Mouse (Mus musculus): ENCODE results near the gene Fscn2.

Gene Fscn2

DNA sequence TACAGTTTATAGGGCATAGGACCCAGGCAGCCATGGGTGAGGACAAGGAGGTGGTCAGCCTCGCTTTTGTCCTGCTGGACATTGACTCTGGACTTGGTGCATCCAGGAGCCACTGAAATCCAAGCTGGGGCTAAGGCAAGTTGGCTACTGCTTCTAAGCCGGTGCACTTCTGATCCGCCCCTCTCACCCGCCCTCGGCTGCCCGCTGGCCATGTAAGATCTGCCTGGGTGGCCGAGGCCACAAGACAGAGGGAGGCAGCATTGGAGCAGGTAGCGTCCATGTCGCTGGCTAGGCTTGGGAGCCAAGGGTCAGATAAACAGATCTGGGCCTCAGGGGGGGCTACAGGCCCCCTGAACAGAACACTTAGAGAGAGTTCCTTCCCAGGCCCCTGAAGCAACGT lies at the start of gene Fscn2:
Fscn2 (plus strand) TSS at position 240 of the 400 bp plus-strand sequence.
- no peak for DNase-seq

DNA sequence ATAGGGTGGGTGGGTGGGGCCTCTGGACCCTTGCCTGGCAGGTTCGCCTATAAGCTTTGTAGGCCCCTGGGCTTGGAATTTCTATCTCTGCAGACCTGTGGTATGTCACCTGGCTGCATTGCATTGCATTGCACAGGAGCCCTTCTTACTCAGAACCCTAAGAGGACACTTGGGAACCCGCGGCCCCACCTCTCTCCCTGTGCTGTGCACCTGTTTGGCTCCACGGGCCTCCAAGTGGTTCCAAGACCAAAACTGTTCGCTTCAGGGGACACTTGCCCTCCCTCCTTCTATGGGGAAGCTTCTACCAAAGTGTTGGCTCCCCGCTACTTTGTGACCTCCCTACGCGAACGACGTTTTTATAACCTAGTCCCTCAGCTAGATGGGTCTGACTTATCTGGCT lies 49.8 kb upstream of the Fscn2 start:
- DNase-seq, result peak; percentile 67

DNA sequence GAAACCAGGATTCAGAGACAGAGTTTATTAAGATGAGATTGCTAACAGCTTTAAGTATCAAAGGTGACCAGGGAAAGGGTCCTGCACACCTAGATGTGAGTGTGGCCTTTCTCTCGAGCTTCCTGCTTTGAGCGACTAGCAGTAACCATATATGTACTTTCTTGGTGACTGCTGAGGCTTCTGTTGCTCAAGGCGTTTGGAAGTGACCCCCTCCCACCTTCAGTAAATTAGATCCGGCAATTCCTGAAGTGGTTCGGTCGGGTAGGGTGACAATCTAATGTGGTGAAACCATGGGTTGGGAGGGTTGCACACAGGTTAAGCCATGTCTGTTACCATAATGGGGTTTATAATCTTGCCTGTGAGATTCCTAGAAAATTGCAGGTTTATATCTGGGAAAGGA lies 49.3 kb upstream of the Fscn2 start:
- no peak for DNase-seq

DNA sequence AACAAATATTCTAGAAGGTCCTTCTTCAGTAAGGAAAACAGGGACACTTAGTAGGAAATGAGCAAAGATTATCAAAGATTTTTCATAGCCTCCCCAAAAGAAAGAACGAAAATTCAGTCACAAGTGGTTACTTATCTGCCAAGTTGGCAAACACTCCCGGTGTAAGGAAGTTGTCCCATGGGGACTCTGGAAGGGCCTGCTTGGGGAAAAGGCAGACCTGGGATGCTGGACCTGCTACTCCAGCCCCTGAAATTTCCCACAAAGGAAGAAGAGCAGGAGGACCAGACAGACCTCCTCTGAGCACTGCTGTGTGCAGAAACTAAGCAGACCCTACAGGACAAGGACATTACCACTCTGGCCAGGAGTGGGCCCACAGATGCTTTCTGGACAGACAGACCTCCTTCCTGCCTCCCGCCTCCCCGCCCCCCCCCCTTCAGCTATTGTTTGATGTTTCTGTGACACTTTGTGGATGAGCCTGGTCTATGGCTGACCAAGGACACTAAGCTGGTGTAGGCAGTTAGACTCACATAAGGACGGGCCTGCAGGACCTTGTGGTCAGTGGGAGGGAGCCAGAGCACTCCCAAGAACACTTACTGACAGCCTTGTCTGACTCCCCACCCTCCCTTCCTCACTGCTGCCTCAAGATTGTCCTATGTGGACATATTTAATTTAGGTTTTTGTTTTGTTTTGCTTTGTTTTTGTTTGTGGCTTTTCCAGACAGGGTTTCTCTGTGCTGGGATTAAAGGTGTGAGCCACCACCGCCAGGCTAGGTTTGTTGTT lies 47.2 kb upstream of the Fscn2 start:
- no peak for DNase-seq

DNA sequence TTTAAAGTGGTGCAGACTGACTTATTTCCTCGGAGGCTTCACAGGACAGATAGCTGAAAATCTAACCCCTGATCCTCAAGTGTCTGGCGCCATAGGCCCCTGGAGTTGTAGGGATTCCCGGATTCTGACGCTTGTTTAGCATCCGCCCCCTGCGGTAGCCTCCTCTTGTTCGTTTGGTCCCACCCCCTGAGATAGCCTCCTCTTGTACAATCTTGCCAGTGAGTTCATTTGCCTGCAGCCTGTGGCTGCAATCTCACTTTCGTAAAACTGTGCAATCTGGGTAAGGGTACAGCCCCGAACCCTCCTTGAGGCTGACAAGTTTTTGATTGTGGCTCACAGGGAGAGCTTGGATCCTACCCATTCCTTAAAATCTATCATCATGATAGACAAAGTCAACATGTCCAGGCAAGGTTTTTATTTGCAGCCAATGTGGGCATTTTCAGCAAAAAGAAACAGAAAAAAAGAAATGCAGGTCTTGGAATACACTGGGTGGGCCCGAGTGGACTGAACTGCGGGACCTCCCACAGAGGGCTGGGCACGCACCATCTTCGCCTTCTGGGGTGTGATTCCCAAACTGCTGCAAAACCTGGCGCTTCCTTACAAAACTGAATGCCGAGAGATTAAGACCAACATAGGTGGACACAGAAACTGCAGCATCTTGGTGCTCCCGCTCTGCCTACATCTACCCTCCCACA lies 46.5 kb upstream of the Fscn2 start:
- no peak for DNase-seq

DNA sequence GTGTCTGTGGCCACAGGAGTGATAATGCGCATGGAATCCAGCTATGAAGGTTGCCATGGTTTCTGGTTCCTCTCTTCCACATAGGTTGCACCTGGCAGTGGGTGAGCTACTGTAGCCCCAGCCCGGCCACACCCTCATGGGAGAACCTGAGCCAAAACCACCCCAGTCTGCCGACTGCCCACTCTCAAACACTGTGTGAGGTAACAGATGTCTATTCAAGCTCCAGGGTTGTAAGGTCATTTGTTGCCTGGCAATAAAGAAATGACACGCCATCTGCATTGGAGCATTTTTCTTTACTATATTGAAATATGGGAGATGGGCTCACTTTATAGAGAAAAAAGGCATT lies 45.9 kb upstream of the Fscn2 start:
- no peak for DNase-seq

DNA sequence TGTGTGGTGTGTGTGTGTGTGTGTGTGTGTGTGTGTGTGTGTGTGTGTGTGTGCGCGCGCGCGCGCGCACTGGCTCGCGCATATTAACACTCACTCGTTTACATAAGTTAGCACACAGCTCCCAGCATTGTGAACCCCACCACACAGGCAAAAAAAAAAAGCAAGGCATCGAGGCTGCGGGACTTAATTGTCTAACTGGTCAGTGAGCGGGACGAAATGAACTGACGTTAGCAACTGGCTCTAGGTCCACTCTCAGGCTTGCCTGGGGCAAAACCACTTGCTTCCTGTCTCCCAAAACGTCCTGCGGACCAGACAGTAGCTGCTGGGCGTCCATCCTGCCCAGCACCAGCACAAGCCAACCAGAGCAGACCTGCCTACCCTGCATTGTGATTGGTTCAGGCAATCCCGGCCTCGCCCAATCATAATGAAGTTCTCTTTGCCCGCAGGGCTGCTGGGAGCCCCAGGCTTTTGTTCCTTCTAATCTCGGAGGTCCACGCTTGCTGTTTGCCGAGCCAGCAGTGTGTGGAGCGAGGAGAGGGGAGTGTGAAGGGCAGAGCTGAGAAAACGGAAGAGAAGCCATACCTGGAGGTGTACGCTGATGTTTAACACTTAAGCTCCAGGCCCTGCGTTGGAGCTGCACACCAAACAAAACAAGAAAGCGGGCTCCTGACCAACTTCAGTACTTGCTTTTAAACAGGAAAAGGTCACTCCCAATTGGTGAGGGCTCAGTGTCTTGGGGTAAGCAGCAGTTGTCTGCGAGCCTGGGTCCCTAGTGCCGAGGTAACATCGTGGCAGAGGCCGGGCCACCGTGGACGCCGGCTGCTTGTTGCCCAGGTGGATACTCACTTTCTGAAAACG lies 45.3 kb upstream of the Fscn2 start:
- DNase-seq, result peak; percentile 96

DNA sequence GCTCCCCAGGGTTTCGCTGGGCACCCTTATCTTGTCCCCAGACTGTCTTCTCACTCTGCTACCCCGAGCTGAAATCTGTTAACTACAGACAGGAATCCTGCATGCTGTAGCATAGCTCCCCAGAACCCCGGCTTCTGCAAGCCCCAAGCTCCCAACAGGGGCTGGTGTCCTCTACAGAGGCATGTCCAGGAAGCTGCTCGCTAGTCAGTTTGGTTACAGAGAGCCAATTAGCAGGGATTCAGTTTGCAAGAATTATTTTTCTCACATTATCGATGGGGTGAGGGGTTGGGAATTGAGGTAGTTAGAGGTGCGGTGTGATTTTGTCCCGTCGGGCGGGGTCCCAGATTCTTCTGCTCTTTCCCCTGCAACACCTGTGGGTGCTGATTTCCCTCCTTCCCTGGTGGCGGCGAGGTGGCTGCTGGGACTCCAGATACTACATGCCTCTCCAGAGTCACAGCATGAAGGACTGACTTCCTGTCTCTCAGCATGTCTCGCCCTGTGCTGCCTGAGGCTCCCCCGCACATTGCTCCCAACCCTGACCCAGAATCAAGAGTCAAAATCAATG lies 44.6 kb upstream of the Fscn2 start:
- DNase-seq, result peak; percentile 55

DNA sequence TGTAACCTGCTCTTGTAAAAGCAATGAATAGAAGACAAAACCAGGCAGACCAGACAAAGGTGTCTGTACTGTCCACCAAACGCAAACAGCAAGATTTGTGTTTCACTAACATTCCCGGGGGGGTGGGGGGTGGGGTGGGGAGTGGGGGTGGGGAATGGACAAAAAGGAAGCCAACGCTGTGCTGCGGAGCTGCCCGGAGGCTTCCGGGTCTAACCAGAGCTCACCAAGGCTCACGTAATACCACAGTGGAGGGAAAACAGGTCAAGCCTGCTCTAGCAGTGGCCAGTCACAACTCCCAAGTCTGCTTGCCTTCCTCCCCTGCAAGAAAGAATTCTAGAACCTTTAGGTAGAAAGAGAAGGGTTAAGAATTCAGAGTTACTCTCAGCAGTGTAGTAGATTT lies 43.9 kb upstream of the Fscn2 start:
- DNase-seq, result no peak

DNA sequence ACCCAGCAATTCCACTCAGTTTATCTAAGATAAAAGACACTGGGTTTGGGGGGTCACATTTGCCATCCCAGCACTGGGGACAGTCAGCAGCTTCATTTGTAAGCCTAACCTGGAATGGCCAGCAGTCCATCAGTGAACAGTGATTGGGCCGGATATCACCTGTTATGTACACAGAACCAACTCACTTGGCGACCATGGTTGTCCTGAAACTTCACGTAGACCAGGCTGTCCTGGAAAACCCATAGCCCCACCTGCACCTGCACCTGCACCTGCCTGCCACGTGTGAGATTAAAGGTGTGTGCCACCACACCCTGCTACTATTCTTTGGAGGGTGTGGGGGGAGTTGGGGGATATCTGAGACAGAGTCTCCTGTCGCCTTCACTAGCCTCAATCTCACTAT lies 42.0 kb upstream of the Fscn2 start:
- DNase-seq, result no peak

DNA sequence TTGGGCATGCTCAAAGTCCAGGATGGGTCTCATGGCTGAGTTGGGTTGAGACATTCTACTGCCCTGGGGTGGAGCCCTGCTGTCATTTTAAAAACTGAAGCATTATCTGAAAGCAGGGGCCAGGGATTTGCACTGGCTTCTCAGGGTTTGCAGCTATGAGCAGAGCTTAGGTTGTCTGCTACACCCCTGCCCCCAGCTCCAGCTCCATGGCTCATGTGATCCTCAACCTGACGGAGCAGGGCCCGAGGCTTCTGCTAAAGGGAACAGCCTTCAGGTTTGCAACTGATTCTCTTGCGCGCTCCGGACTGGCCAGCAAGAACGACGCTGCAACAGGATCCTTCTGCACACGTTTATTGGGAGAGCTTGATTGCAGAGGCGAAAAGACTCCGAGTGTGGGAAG lies 41.2 kb upstream of the Fscn2 start:
- DNase-seq, result no peak

DNA sequence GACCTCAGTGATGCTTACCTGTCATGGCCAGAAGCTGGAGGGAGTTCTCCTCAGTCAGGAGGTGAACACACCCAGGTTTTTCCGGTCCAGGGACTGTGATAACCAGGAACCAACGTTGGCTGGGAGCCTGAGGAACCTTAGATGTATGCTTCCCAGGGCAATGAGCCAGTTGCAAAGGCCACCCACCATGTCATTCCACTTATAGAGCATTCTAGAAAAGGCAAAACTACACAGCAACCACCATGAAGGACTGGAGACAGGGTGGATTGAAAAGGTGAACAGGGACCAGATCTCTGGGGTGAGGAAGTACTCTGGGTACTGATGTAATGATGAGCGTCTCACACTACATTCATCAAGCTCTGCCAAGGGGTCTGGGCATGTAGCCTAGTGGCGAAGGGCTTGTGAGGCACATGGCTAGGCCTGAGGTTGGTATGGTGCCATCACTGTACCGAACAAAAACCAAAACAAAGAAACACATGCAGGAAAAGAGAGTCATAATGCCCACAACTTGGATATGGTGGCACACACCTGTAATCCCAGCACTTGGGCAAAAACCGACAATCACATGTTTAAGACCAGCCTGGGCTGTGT lies 25.8 kb upstream of the Fscn2 start:
- DNase-seq, result no peak

DNA sequence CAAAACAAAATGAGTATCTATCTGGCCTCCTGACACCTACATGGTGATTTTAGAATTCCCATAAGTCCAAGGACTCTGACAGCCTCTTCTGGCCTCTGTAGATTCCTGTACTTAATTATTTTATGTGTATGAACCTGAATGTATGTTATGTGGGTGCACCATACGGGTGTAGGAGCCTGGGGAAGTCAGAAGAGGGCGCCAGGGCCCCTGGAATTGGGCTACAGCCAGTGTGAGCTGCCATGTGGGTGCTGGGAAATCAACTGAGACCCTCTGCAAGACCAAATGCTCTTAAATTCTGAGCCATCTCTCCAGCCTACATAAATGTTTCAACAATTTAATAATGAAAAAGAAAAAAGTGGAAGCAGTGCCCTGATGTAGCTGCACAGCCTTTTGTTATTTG lies 23.9 kb upstream of the Fscn2 start:
- DNase-seq, result no peak

DNA sequence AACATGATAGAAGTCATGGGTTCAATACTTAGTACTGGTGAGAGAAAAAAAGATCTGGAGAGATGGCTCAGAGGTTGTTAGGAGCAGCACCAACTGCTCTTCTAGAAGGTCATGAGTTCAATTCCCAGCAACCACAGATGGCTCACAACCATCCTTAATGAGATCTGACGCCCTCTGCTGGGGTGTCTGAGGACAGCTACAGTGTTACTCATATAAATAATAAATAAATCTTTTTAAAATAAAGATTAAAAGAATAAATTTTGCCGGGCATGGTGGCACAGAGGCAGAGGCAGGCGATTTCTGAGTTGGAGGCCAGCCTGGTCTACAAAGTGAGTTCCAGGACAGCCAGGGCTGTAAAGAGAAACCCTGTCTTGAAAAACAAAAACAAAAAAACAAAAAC lies 22.5 kb upstream of the Fscn2 start:
- no peak for DNase-seq

DNA sequence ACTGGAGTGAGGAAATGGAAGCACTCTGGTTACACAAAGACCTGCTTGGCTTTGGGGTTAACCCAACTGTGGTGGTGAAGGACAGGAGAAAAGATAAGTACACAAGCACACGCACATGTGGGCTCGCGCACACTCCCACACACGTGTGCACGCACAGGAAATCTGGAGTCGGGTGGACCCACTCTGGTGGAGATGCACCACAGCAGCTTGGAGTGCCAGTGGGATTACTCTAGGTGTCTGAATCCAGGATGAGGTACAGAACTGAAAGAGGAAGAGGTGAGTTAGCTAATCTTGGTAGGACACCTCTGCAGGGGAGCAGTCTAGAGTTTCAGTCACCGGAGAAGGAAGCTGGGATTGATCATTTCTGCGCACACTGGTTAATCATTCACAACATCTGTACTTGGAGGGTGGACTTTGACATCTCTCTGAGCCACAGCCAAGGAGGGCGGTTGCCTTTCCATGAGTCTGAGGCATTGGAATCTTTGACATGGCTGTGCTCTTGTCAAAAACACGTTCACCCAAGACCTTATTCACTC lies 21.3 kb upstream of the Fscn2 start:
- DNase-seq, result no peak

DNA sequence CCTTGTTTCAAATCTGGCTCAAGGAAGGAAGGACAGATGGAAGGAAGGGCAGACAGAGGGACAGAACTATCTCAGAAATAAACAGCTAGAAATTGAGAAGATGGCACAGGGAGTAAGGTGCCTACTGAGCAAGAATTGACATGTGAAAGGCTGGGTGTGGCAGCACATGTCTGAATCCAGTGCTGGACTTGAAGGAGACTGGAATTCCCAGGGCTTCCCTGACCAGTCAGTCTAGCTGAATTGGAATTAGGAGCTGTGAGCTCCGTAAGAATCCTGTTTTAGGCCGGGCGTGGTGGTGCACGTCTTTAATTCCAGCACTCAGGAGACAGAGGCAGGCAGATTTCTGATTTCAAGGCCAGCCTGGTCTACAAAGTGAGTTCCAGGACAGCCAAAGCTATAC lies 19.7 kb upstream of the Fscn2 start:
- no peak for DNase-seq

DNA sequence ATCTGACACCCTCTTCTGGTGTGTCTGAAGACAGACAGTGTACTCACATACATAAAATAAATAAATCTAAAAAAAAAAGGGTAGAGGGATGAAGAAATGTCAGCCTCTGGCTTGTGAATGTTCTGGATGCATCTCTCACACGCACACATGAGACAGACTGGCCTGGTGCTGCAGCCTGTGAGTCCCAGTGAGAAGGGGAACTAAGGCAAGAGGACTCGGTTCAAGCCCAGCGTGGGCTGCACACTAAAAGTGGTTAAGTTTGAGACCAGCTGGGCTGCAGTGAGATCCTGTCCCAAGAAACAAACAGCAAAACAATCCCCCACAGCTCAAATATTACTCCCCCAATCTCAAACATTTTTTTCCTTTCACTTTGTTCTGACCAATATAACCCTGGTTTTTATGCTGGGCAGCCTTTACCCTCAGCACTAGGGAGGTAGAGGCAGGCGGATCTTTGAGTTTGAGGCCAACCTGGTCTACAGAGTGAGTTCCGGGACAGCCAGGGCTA lies 18.6 kb upstream of the Fscn2 start:
- no peak for DNase-seq

DNA sequence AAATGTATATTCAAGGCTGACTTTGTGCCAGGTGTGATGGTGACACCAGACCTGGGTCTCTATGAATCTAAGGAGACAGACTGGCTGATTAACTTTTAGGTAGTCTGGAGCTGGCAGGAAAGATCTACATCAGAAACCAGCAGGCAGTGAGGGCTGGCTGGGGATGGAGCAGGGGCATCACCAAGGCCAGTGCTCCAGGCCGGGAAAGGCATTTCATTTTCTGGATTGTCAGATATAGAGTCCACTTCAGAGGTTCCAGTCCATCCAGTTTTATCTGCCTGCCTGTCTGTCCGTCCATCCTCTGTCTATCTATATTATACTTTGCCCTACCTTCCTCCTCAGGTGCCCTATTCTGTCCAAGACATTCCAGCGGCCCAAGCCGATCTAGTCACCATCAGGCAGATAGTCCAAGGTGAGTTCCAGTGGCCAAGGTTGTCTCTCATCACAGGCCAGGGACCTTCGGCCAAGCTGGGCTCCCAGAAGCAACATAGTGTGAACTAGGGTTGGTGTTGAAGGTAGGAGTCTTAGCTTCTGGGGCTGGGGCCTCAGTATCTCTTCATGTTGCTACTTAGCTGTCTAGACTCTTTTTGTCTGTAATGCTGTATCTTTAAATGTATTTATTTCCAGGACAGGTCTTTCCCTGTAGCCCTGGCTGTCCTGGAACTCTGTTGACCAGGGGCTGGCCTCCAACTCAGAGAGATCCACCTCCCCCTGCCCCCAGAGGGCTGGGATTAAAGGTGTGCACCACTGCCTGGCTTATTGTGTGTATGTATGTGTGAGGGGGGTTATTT lies 17.6 kb upstream of the Fscn2 start:
- DNase-seq, result no peak

DNA sequence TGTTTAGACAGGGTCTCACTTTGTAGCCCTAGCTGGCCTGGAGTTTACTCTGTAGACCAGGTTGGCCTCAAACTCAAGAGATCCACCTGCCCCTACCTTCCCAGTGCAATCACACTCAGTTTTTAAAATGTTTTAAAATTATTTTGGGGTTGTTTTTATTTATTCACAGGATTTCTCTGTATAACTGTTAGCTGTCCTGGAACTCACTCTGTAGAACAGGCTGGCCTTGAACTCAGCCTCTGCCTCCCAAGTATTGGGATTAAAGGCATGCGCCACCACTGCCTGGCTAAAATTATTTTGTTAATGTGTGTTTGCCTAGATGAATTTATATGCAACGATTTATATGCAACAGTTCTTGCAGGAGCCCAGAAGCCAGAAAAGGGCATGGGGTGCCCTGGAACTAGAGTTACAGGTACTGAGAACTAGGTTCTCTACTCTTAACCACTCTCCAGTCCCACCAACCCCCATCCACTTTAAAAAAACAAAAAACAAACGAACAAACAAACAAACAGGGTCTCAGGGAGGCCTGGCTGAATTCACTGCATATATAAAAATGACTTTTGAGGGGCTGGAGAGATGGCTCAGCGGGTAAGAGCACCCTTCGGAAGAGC lies 16.9 kb upstream of the Fscn2 start:
- peak; percentile 2 for DNase-seq

DNA sequence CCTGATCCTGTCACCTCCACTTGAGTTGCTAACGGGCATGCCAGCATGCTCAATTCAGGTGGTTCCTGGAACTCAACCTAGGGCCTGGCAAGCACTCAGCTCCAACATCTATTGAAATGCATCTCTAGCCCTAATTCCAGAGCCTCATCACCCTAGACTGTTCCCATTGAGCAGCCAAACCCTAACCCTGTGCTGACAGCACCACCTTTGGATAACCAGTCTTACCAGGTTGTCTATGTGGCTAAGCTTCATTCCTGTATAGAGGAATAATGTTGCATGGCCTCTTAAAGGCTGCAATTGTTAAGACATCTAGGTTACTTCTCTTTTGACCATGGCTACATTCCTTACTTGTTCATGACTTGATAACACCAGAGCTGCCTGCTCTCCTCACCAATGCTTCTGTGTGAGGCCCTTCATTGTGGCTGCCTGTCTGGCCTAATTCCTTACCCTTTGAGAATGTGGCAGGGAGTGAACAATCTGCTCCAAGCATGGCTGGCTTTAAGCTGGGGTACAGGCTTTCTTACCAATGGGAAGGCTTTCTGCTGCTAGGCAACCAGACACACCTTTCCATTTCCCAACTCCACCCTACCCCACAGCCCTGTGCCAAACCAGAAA lies 16.2 kb upstream of the Fscn2 start:
- peak; percentile 46 for DNase-seq

Data from lung, postnatal 10 days (tissue).